Mouse (Mus musculus): Measurements from ENCODE around the gene Apeh. TPM values are rescaled to one million over a fixed set of nuclear protein-coding genes. Genes with fewer than 3 reads are reported as not detected.

The Apeh gene
- polyA plus RNA-seq, 1 experiment from 2014 or later: 54.7 TPM

DNA sequence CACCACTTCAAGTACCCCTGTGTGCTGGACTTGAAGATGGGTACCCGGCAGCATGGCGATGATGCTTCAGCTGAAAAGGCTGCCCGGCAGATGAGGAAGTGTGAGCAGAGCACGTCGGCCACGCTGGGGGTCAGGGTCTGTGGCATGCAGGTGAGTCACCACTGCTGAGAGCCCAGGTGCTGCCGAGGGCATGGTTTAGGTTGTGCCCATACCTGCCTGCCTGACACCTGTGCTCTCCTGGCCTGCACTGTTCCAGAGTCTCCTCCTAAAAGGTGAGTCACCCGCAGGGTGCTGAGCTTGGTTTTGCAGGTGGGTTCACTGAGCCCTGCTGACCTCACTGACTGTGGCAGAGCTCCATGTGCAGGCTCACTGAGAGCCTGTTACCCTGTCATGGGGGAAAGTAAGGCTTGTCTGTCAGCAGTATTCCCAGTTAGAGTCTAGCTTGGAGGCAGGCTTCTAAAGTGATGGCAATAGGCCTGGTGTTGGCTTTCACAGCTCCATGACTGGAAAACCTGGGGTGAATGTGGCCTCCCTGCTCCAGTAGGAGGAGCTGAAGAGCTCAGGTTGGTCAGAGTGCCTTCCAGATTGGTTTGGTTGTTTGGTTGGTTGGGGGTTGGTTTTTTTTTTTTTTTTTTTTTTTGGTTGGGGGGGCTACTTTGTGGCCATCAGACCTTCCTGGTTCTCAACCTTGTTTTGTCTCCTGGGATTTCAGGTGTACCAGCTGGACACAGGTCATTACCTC lies 49.5 kb downstream of the Apeh start:
- H3K27ac ChIP-seq: no peak overlapping the region
- H3K4me1 ChIP-seq: peaks cover 15% of the 10 kb centered on the region
- no peaks in the 10 kb centered on the region for H3K9me3 ChIP-seq
- peaks cover 41% of the 10 kb centered on the region for H3K36me3 ChIP-seq (replicated peaks)
- H3K4me2 ChIP-seq: no peak overlapping the region
- no peak for ATAC-seq (replicated peaks)
- H3K4me3 ChIP-seq: no peak overlapping the region
- no peak overlapping the region for H3K9ac ChIP-seq
- H3K27me3 ChIP-seq (replicated peaks): no peaks in the 10 kb centered on the region
- WGBS: 96% methylated on average over 8 of the region's 8 CpGs

Small RNA genes lying within 50 kb of the gene (microRNA-seq; reads per million reads assigned to microRNA genes)
- gene Gm47303 (not detected), gene Mir7088 (not detected)

Other genes with a start within 250 kb of the Apeh start
- gene Rbm6, start 221.4 kb downstream of the Apeh start, polyA plus RNA-seq (2015; fragmentation: Nextera tagmentation; extraction: Ambion mirVana): 99.8 and 120 TPM in 2 replicates
- 26.0 and 27.7 TPM in 2 replicates for gene Mon1a, start 206.5 kb downstream of the Apeh start, polyA plus RNA-seq (2015; fragmentation: Nextera tagmentation; extraction: Ambion mirVana)
- gene Mst1r, start 187.7 kb downstream of the Apeh start, polyA plus RNA-seq (2015; fragmentation: Nextera tagmentation; extraction: Ambion mirVana): 1.7 and 1.9 TPM in 2 replicates
- not detected in 2 replicates for gene Actl11, start 166.1 kb downstream of the Apeh start, polyA plus RNA-seq (2015; fragmentation: Nextera tagmentation; extraction: Ambion mirVana)
- gene Camkv, start 158.9 kb downstream of the Apeh start, polyA plus RNA-seq (2015; fragmentation: Nextera tagmentation; extraction: Ambion mirVana): 66.7 and 67.3 TPM in 2 replicates
- 10.1 and 10.2 TPM in 2 replicates for gene Traip, start 144.5 kb downstream of the Apeh start, polyA plus RNA-seq (2015; fragmentation: Nextera tagmentation; extraction: Ambion mirVana)
- gene Uba7, start 119.1 kb downstream of the Apeh start, polyA plus RNA-seq (2015; fragmentation: Nextera tagmentation; extraction: Ambion mirVana): 5.9 and 6.7 TPM in 2 replicates
- gene Gm20661, start 111.5 kb downstream of the Apeh start, polyA plus RNA-seq (2015; fragmentation: Nextera tagmentation; extraction: Ambion mirVana): 0.88 and 1.6 TPM in 2 replicates
- gene Inka1, start 108.7 kb downstream of the Apeh start, polyA plus RNA-seq (2015; fragmentation: Nextera tagmentation; extraction: Ambion mirVana): 15.1 and 17.1 TPM in 2 replicates
- 1.8 and 2.5 TPM in 2 replicates for gene Cdhr4, start 102.1 kb downstream of the Apeh start, polyA plus RNA-seq (2015; fragmentation: Nextera tagmentation; extraction: Ambion mirVana)
- 0.50 and 0.60 TPM in 2 replicates for gene Gm20662, start 98.3 kb downstream of the Apeh start, polyA plus RNA-seq (2015; fragmentation: Nextera tagmentation; extraction: Ambion mirVana)
- 119 and 124 TPM in 2 replicates for gene Ip6k1, start 92.1 kb downstream of the Apeh start, polyA plus RNA-seq (2015; fragmentation: Nextera tagmentation; extraction: Ambion mirVana)
- gene Gmppb, start 45.4 kb downstream of the Apeh start, polyA plus RNA-seq (2015; fragmentation: Nextera tagmentation; extraction: Ambion mirVana): 19.6 and 22.0 TPM in 2 replicates
- 3.5 and 3.6 TPM in 2 replicates for gene Amigo3, start 41.4 kb downstream of the Apeh start, polyA plus RNA-seq (2015; fragmentation: Nextera tagmentation; extraction: Ambion mirVana)
- gene Mst1, start 14.2 kb downstream of the Apeh start, polyA plus RNA-seq (2015; fragmentation: Nextera tagmentation; extraction: Ambion mirVana): not detected in 2 replicates
- gene Rnf123, start 11.3 kb downstream of the Apeh start, polyA plus RNA-seq (2015; fragmentation: Nextera tagmentation; extraction: Ambion mirVana): 54.7 and 55.0 TPM in 2 replicates
- gene Bsn, start 95.8 kb upstream of the Apeh start, polyA plus RNA-seq (2015; fragmentation: Nextera tagmentation; extraction: Ambion mirVana): 11.1 TPM in 2 replicates
- gene Dag1, start 169.4 kb upstream of the Apeh start, polyA plus RNA-seq (2015; fragmentation: Nextera tagmentation; extraction: Ambion mirVana): 69.3 and 75.5 TPM in 2 replicates
- 129 and 149 TPM in 2 replicates for gene Nicn1, start 195.8 kb upstream of the Apeh start, polyA plus RNA-seq (2015; fragmentation: Nextera tagmentation; extraction: Ambion mirVana)
- 28.9 and 32.1 TPM in 2 replicates for gene Amt, start 202.2 kb upstream of the Apeh start, polyA plus RNA-seq (2015; fragmentation: Nextera tagmentation; extraction: Ambion mirVana)
- gene Rhoa, start 211.5 kb upstream of the Apeh start, polyA plus RNA-seq (2015; fragmentation: Nextera tagmentation; extraction: Ambion mirVana): 251 and 257 TPM in 2 replicates
- gene Tcta, start 211.6 kb upstream of the Apeh start, polyA plus RNA-seq (2015; fragmentation: Nextera tagmentation; extraction: Ambion mirVana): 51.4 and 54.9 TPM in 2 replicates
- gene Gpx1, start 244.3 kb upstream of the Apeh start, polyA plus RNA-seq (2015; fragmentation: Nextera tagmentation; extraction: Ambion mirVana): 413 and 429 TPM in 2 replicates

Measured in midbrain, embryonic 15.5 days (tissue).